Mouse (Mus musculus) heart, embryonic 16.5 days (tissue): ENCODE data around the gene Abracl. TPM values are rescaled to one million over a fixed set of nuclear protein-coding genes. Genes with fewer than 3 reads are reported as not detected.

Experiments used
- ATAC-seq: fragments of 200-750 bp; cut with Nextera tagmentation; replicated peaks from 2 replicates; pipeline ENCODE4 v1.8.0; 2017; ENCODE audit warnings: moderate number of reproducible peaks; ENCODE audit not compliant: insufficient read depth, low FRiP score; ENCODE audit errors: extremely low read depth
- H3K27ac ChIP-seq: fragments of 300-500 bp; sonication (generic); 2 replicates; pipeline ENCODE4 v1.5.1; 2014; ENCODE audit warnings: mild to moderate bottlenecking, low read length, control low read depth, moderate library complexity
- H3K27me3 ChIP-seq: fragments of 300-500 bp; sonication (generic); 2 replicates; pipeline ENCODE4 v1.6.1; 2014; ENCODE audit warnings: low read length, mixed read lengths; ENCODE audit not compliant: control insufficient read depth, insufficient read depth
- H3K36me3 ChIP-seq: fragments of 300-500 bp; sonication (generic); 2 replicates; pipeline ENCODE4 v1.6.1; 2014; ENCODE audit not compliant: control insufficient read depth, insufficient read depth
- H3K4me1 ChIP-seq: fragments of 300-500 bp; sonication (generic); 2 replicates; pipeline ENCODE4 v1.6.1; 2014; ENCODE audit warnings: low read length, mixed read lengths; ENCODE audit not compliant: control insufficient read depth, insufficient read depth
- H3K4me2 ChIP-seq: fragments of 300-500 bp; sonication (generic); 2 replicates; pipeline ENCODE4 v1.6.1; 2014; ENCODE audit warnings: low read depth, mild to moderate bottlenecking, control low read depth, low read length
- H3K4me3 ChIP-seq: fragments of 300-500 bp; sonication (generic); 2 replicates; pipeline ENCODE4 v1.5.1; 2014; ENCODE audit warnings: mild to moderate bottlenecking, control low read depth, low read length
- H3K9ac ChIP-seq: fragments of 300-500 bp; sonication (generic); 2 replicates; pipeline ENCODE4 v1.6.1; 2014; ENCODE audit warnings: low read length, control low read depth
- H3K9me3 ChIP-seq: fragments of 300-500 bp; sonication (generic); replicated peaks from 2 replicates; pipeline ENCODE4 v1.6.1; 2016; ENCODE audit warnings: low read length; ENCODE audit not compliant: control insufficient read depth
- WGBS: fragments of 180-500 bp; shearing (Covaris S2); extraction: QIAGEN DNeasy Blood & Tissue Kit; methylation state at CpG from one replicate; pipeline ENCODE4 v1.1.7; 2014; 5-methylcytosine and 5-hydroxymethylcytosine counted together
- polyA plus RNA-seq: library from polyadenylated mRNA; unstranded; fragments of >200 nt; fragmentation: Nextera tagmentation; extraction: Ambion mirVana; gene quantifications from 2 replicates; pipeline ENCODE4 v1.2.1, GENCODE M21; 2015

Gene Abracl
- polyA plus RNA-seq, 1 experiment from 2014 or later: 167 TPM

DNA sequence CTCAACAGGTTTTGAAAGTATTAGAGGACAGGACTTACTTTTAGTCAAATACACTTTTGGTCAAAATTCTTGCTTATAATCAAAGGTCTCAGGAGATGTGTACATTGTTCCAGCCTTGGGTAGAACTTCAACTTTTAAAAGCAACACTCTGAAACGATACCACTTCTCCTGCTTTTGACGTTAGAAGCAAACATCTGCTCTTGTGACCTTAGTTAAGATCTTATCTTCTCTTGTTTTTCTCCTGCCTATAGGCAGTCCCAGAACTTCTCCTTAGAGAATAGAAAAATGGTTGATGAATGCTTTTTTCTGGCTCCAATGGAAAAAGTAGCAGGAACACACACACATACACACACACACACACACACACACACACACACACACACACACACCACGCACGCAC is 57.0 kb downstream of the Abracl start:
- Histone ChIP-seq H3K36me3 (no peaks in the 10 kb centered on the region), H3K9ac (no peak overlapping the region), H3K9me3 (no peaks in the 10 kb centered on the region), H3K27me3 (no peaks in the 10 kb centered on the region), H3K4me2 (no peak overlapping the region), H3K4me1 (no peaks in the 10 kb centered on the region), H3K27ac (no peak overlapping the region), H3K4me3 (no peak overlapping the region)
- ATAC-seq: no peak
- WGBS: 58% methylated on average over 4 of the region's 4 CpGs

Other genes with a start within 250 kb of the Abracl start
- 40.6 and 43.8 TPM in 2 replicates for gene Txlnb, start 227.1 kb downstream of the Abracl start, polyA plus RNA-seq
- 4.9 and 5.4 TPM in 2 replicates for gene Heca, start 75.2 kb downstream of the Abracl start, polyA plus RNA-seq
- gene Reps1, start 32.6 kb upstream of the Abracl start, polyA plus RNA-seq: 8.2 and 8.3 TPM in 2 replicates
- gene Ect2l, start 187.6 kb upstream of the Abracl start, polyA plus RNA-seq: 0.27 and 0.32 TPM in 2 replicates
- 8.6 and 10.9 TPM in 2 replicates for gene Ccdc28a, start 211.7 kb upstream of the Abracl start, polyA plus RNA-seq